Mouse (Mus musculus) megakaryocyte progenitor cell, adult 5-6 weeks (primary cell): ENCODE results near the gene H2-M9. TPM values are rescaled to one million over a fixed set of nuclear protein-coding genes. Genes with fewer than 3 reads are reported as not detected.

Experiments used
- ATAC-seq: replicated peaks from 2 replicates; pipeline ENCODE4 v1.8.0; 2016; ENCODE audit warnings: mild to moderate bottlenecking, moderate TSS enrichment, inconsistent platforms; ENCODE audit not compliant: poor library complexity
- total RNA-seq, 2 experiments: library from RNA; stranded (forward) in 1 of 2; stranded (reverse) in 1 of 2; fragments of 157-497, 149-512 nt in 1 of 2; fragments of 200-1000 nt in 1 of 2; gene quantifications; 2 replicates each; pipeline versions ENCODE4 v1.2.3 to v1.2.4; 2015 to 2017

Gene H2-M9
- total RNA-seq (2015), result not detected in 2 replicates
- not detected in 2 replicates for total RNA-seq (2017)

DNA sequence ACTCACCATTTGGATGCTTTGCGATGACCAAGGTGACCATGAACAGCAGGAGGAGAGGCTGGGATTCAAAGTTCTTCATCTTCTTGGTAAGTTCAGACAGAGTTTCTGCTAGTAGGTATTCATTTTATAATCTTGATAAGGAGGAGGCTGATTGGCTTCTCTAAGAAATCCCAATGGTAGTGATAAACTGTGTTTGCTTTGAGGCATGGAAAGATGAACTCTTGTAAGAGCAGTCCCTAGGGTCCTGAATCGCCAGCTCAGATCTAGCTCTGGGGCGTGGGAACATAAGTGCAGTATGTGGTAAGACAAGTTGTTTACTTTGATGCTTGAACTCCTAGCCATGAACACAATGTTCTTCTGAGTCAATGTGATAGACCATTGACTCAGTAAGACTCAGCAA is at the start of gene H2-M9:
Gene H2-M9 (minus strand): TSS at position 101 of the 400 bp plus-strand sequence.
- ATAC-seq, result no peak

DNA sequence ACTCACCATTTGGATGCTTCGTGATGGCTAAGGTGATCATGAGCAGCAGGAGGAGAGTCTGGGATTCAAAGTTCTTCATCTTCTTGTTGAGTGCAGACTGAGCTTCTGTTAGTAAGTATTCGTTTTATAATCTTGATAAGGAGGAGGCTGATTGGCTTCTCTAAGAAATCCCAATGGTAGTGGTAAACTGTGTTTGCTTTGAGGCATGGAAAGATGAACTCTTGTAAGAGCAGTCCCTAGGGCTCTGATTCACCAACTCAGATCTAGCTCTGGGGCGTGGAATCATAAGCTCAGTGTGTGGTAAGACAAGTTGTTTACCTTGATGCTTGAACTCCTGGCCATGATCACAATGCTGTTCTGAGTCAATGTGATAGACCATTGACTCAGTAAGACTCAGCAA is 29.7 kb upstream of the H2-M9 start, which contains the start of gene H2-M1:
Gene H2-M1 (minus strand): TSS at position 101 of the 400 bp plus-strand sequence.
- no peak for ATAC-seq

Other genes with a start within 250 kb of the H2-M9 start
- gene H2-M10.4, start 180.3 kb downstream of the H2-M9 start, total RNA-seq (2015), result not detected in 2 replicates
- not detected in 2 replicates for gene H2-M10.4, start 180.3 kb downstream of the H2-M9 start, total RNA-seq (2017)
- not detected in 2 replicates for gene H2-M11, start 95.6 kb downstream of the H2-M9 start, total RNA-seq (2015)
- gene H2-M11, start 95.6 kb downstream of the H2-M9 start, total RNA-seq (2017), result not detected in 2 replicates
- gene H2-M1, start 29.6 kb upstream of the H2-M9 start, total RNA-seq (2015), result not detected in 2 replicates
- not detected in 2 replicates for gene H2-M1, start 29.6 kb upstream of the H2-M9 start, total RNA-seq (2017)
- not detected in 2 replicates for gene H2-M10.5, start 130.2 kb upstream of the H2-M9 start, total RNA-seq (2015)
- not detected in 2 replicates for gene H2-M10.5, start 130.2 kb upstream of the H2-M9 start, total RNA-seq (2017)
- gene H2-M10.6, start 169.5 kb upstream of the H2-M9 start, total RNA-seq (2015), result not detected in 2 replicates
- not detected in 2 replicates for gene H2-M10.6, start 169.5 kb upstream of the H2-M9 start, total RNA-seq (2017)
- gene Trim26, start 194.5 kb upstream of the H2-M9 start, total RNA-seq (2015), result 12.3 and 13.9 TPM in 2 replicates
- gene Trim26, start 194.5 kb upstream of the H2-M9 start, total RNA-seq (2017), result 5.8 and 9.4 TPM in 2 replicates
- not detected in 2 replicates for gene Trim15, start 224.5 kb upstream of the H2-M9 start, total RNA-seq (2015)
- not detected in 2 replicates for gene Trim15, start 224.5 kb upstream of the H2-M9 start, total RNA-seq (2017)
- gene Trim10, start 226.9 kb upstream of the H2-M9 start, total RNA-seq (2015), result 0.24 and 1.8 TPM in 2 replicates
- gene Trim10, start 226.9 kb upstream of the H2-M9 start, total RNA-seq (2017), result 1.1 and 2.3 TPM in 2 replicates
- gene Trim40, start 247.5 kb upstream of the H2-M9 start, total RNA-seq (2015), result not detected in 2 replicates
- gene Trim40, start 247.5 kb upstream of the H2-M9 start, total RNA-seq (2017), result not detected in 2 replicates